Mouse (Mus musculus) stomach, postnatal 0 days (tissue): Measurements from ENCODE around the gene Castor2.

Experiments used
- CTCF ChIP-seq: IDR thresholded peaks from 2 replicates; pipeline ENCODE4 v1.5.1; 2016; ENCODE audit warnings: antibody characterized with exemption, low read depth, mild to moderate bottlenecking, moderate library complexity
- EP300 ChIP-seq: optimal IDR thresholded peaks from 2 replicates; pipeline ENCODE3; 2016; ENCODE audit warnings: antibody characterized with exemption

DNA sequence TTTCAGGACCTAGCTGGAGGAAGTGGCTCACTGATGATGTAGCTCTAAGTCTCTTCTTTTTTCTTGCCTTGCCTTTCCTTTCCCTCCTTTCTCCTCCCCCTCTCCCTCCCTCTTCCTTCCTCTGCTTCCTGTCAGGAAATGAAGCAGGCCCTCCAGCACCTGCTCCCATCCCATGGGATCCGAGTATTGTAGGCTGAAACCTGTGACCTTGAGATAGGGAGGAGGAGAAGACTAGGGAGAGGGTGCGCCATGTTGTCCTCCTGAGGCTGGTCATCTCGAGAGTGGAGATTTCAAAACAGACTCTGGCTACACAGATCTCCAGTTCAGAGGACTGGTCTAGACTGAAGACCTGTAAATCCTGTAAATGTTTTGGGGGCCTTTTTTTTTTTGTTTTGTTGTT, 82.7 kb downstream of the Castor2 start:
- no peak for TF ChIP-seq CTCF
- TF ChIP-seq EP300 = no peak
